10 mouse cellular contexts compared by ENCODE assay signal in the genomic region with DNA sequence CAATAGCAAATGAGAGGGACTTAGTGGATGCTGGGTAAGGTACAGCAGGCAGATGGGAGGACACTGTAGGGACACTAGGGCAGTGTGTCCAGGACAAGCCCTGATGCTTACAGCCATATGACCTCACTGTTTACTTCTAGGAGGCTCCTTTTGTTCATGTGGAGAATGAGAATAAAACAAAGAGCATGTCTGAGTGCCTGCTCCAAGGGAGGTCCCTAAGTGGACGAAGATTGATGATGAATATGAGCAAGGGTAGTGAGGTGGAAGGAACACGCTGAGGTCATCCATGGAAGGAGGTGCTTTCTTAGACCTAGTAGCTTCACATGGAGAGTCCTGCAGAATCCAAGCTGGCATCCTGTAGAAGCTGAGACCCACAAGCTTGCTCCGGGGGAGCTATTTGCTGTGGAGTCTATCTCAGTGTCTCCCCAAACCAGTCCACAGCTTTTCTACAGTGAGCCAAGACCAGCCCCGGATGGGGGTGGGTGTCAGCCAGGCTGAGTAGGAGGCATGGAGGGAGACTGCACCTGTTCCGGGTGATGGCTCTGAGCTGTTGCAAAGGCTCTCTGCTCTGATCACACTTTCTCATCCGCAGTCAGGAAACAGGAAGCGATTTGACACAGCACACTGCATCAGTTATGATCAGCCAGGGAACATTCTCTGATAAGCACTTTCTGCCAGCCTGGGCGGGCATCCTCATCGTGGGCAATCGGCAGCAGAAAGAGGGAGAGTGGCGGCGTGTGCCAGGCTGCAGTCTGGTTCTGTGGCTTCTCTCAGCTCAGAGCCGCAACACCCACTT.
DNase-seq lines count a peak whose midpoint lies in the region; ATAC-seq lines count a peak whose summit lies in the region.
"Had no signal": no experiment of that assay in that cellular context is flagged by ENCODE, and none has a peak within 500 bp of the region (broad histone marks: within the 10 kb centered on the region; RNA-seq: fewer than 3 reads in every experiment).

No protein-coding gene starts in this region.

- WGBS in embryonic facial prominence, embryonic 14.5 days = 70% methylated on average over 13 of the region's 13 CpGs

- no peak overlapping the region for H3K4me3 ChIP-seq in embryonic facial prominence, embryonic 14.5 days (ENCODE audit: low read depth, low read length)
- H3K4me3 ChIP-seq: embryonic facial prominence, embryonic 15.5 days; liver, embryonic 13.5 days had no signal

- peak; percentile 70; the same call in 1 of the 2 replicates for ATAC-seq in embryonic facial prominence, embryonic 14.5 days (ENCODE audit: low read depth)

- H3K9me3 ChIP-seq in embryonic facial prominence, embryonic 14.5 days (ENCODE audit: control insufficient read depth, low read length) = no peaks in the 10 kb centered on the region
- H3K9me3 ChIP-seq: embryonic facial prominence, embryonic 15.5 days; liver, embryonic 13.5 days had no signal

- no peaks in the 10 kb centered on the region for H3K4me1 ChIP-seq in embryonic facial prominence, embryonic 14.5 days (ENCODE audit: control insufficient read depth, insufficient read depth, low read length)
- H3K4me1 ChIP-seq: embryonic facial prominence, embryonic 15.5 days; liver, embryonic 13.5 days had no signal

- H3K27me3 ChIP-seq in embryonic facial prominence, embryonic 14.5 days (replicated peaks; ENCODE audit: control insufficient read depth, insufficient read depth, low read length) = no peaks in the 10 kb centered on the region
- H3K27me3 ChIP-seq: embryonic facial prominence, embryonic 15.5 days; liver, embryonic 13.5 days had no signal

- no peak overlapping the region for H3K9ac ChIP-seq in embryonic facial prominence, embryonic 14.5 days (ENCODE audit: low read depth, low read length)
- H3K9ac ChIP-seq: embryonic facial prominence, embryonic 15.5 days; liver, embryonic 13.5 days had no signal

- no peaks in the 10 kb centered on the region for H3K36me3 ChIP-seq in embryonic facial prominence, embryonic 14.5 days (ENCODE audit: control insufficient read depth, insufficient read depth, low read length)
- H3K36me3 ChIP-seq: embryonic facial prominence, embryonic 15.5 days; liver, embryonic 13.5 days had no signal

- H3K27ac ChIP-seq in embryonic facial prominence, embryonic 14.5 days (replicated peaks; ENCODE audit: low read depth, low read length) = no peak overlapping the region
- H3K27ac ChIP-seq: embryonic facial prominence, embryonic 15.5 days; liver, embryonic 13.5 days had no signal

- no peak overlapping the region for H3K4me2 ChIP-seq in embryonic facial prominence, embryonic 14.5 days (ENCODE audit: low read depth, low read length)
- H3K4me2 ChIP-seq: embryonic facial prominence, embryonic 15.5 days; liver, embryonic 13.5 days had no signal

- DNase-seq in kidney, postnatal 14 days = peak; percentile 2
- DNase-seq in kidney, postnatal 10 days = no peak
- DNase-seq in embryonic facial prominence, embryonic 14.5 days (ENCODE audit: low spot score) = peak; percentile 18
- peak; percentile 64 to 73 for DNase-seq in layer of hippocampus, postnatal 10 days (ENCODE audit: low spot score in 2 of 2)
- peak; percentile 68 to 78 for DNase-seq in right cerebral cortex, adult 2 months (ENCODE audit: low spot score in 2 of 2)
- DNase-seq in urinary bladder, postnatal 4 days (ENCODE audit: low spot score in 2 of 2) = no peak
- no peak for DNase-seq in yolk sac, embryonic 10.5 days (ENCODE audit: low spot score)
- DNase-seq in kidney, adult 18-20 months = no peak
- DNase-seq: liver, embryonic 13.5 days had no signal

Comparison
In these comparisons a context has a peak if more than half of its experiments do, and no peak if none do; other contexts are left out.
1. DNase-seq: peak in kidney, postnatal 14 days (single experiment), embryonic facial prominence, embryonic 14.5 days (single experiment), layer of hippocampus, postnatal 10 days (2 of 2) and right cerebral cortex, adult 2 months (2 of 2); none in kidney, postnatal 10 days (single experiment), urinary bladder, postnatal 4 days (0 of 2), yolk sac, embryonic 10.5 days (single experiment) and kidney, adult 18-20 months (single experiment).